Mouse (Mus musculus) C2C12 (cell line): Measurements from ENCODE around the gene Spcs2.

Experiments used
- CEBPB ChIP-seq: IDR thresholded peaks from one replicate; pipeline ENCODE4 v1.6.1; 2011; ENCODE audit warnings: low read depth, mild to moderate bottlenecking, control low read depth, moderate library complexity
- CTCF ChIP-seq: IDR thresholded peaks from one replicate; pipeline ENCODE4 v1.5.1; 2011; ENCODE audit not compliant: control insufficient read depth, insufficient read depth, insufficient read length
- MYOD1 ChIP-seq: IDR thresholded peaks from one replicate; pipeline ENCODE4 v1.6.1; 2011; ENCODE audit warnings: low read depth; ENCODE audit not compliant: control insufficient read depth, insufficient read length
- MYOG ChIP-seq: IDR thresholded peaks from one replicate; pipeline ENCODE4 v1.6.1; 2011; ENCODE audit not compliant: control insufficient read depth, insufficient read length; ENCODE audit errors: extremely low read depth
- USF1 ChIP-seq: IDR thresholded peaks from one replicate; pipeline ENCODE4 v1.6.1; 2011; ENCODE audit warnings: low read depth, mild to moderate bottlenecking, control low read depth, moderate library complexity

- no peak for TF ChIP-seq CTCF
- no peak for TF ChIP-seq USF1
- no peak for TF ChIP-seq CEBPB
- TF ChIP-seq MYOD1: no peak
- TF ChIP-seq MYOG: no peak
These were observed 38.4 kb downstream of the Spcs2 start for GRCm38 (mm10) chr7:99824649-99825483.
